Mouse (Mus musculus) testis, adult 2 months (tissue): ENCODE data around the gene Gm44502.

Experiments used
- CTCF ChIP-seq: fragments of 200-500 bp; IDR thresholded peaks from 2 replicates; pipeline ENCODE4 v1.5.1; 2012; ENCODE audit warnings: low read depth, mild to moderate bottlenecking, inconsistent platforms, low read length, moderate library complexity; ENCODE audit not compliant: control insufficient read depth, insufficient read depth, insufficient replicate concordance
- POLR2A ChIP-seq: fragments of 200-500 bp; IDR thresholded peaks from 2 replicates; pipeline ENCODE4 v1.6.1; 2012; ENCODE audit warnings: low read depth, mild to moderate bottlenecking, inconsistent platforms, low read length, moderate library complexity; ENCODE audit not compliant: control insufficient read depth

DNA sequence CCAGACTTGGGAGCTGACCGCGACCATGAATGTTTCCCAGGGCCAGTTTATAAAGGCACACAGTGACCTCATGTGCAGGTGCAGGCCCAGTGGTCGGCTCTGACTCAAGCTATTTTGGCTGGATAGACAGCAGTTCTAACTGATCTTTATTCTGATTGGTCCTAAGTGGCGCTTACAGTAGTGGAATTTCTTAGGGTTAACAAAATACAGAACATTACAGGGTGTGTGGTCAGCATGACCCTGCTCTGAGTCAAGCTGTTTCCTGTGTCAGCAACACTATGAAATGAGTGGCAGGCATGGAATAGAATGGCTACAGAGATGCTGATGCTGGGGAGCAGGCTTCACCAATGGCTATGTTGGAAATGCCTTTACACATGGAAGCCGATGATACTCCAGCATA is 6.4 kb upstream of the Gm44502 start:
- TF ChIP-seq POLR2A (no peak), CTCF (no peak)
